Mouse (Mus musculus) forebrain, embryonic 10.5 days (tissue): ENCODE measurements around the gene Ankrd13d. TPM values are rescaled to one million over a fixed set of nuclear protein-coding genes. Genes with fewer than 3 reads are reported as not detected.
A peak's percentile ranks its signal among the peaks of the same experiment; 100 is the strongest.

Experiments used
- DNase-seq: peaks from one replicate; pipeline ENCODE4 v3.0.0-alpha.2; 2017; ENCODE audit warnings: low spot score; ENCODE audit errors: extremely low spot score
- H3K27ac ChIP-seq: fragments of 300-500 bp; sonication (generic); 2 replicates; pipeline ENCODE4 v1.5.1; 2016; ENCODE audit warnings: mild to moderate bottlenecking
- H3K27me3 ChIP-seq: fragments of 300-500 bp; sonication (generic); 2 replicates; pipeline ENCODE4 v1.6.1; 2016; ENCODE audit warnings: mild to moderate bottlenecking; ENCODE audit not compliant: poor library complexity, severe bottlenecking
- H3K36me3 ChIP-seq: fragments of 300-500 bp; sonication (generic); replicated peaks from 2 replicates; pipeline ENCODE4 v1.6.1; 2016; ENCODE audit warnings: mild to moderate bottlenecking, moderate library complexity
- H3K4me1 ChIP-seq: fragments of 300-500 bp; sonication (generic); 2 replicates; pipeline ENCODE4 v1.6.1; 2016
- H3K4me3 ChIP-seq: fragments of 300-500 bp; sonication (generic); 2 replicates; pipeline ENCODE4 v1.5.1; 2016; ENCODE audit warnings: mild to moderate bottlenecking, moderate library complexity
- H3K9me3 ChIP-seq: fragments of 300-500 bp; sonication (generic); 2 replicates; pipeline ENCODE4 v1.6.1; 2016; ENCODE audit warnings: mild to moderate bottlenecking, moderate library complexity
- WGBS: fragments of 180-500 bp; shearing (Covaris S2); methylation state at CpG from one replicate; pipeline ENCODE4 v1.1.7; 2016; 5-methylcytosine and 5-hydroxymethylcytosine counted together
- polyA plus RNA-seq: library from polyadenylated mRNA; unstranded; fragments of >200 nt; fragmentation: Nextera tagmentation; extraction: Ambion mirVana; gene quantifications from 2 replicates; pipeline ENCODE4 v1.2.1, GENCODE M21; 2016

Ankrd13d gene
- polyA plus RNA-seq, 1 experiment from 2014 or later, result 7.9 TPM

DNA sequence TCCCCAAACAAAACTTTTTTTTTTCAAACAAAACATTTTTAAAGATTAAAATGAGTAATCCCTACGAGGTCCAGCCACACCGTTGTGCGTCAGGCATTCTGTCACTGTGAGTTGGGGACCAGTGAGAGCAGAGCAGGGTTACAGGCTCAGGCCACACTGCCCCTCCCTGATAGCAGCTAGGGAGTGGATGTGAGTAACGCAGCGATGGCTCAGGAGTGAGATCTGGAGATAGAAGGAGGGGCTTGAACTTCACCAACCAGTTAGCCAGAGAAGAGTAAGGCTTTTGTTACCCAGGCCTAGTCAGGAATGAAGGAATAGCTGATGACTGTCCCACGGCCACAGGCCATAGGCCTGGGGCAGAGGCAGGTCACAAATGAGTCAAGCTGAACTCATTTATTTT lies 38.2 kb downstream of the Ankrd13d start:
- Histone ChIP-seq H3K27ac (no peak overlapping the region), H3K36me3 (no peaks in the 10 kb centered on the region), H3K4me1 (peaks cover 4% of the 10 kb centered on the region; the same call in 1 of the 2 replicates), H3K4me3 (no peak overlapping the region), H3K27me3 (no peaks in the 10 kb centered on the region), H3K9me3 (no peaks in the 10 kb centered on the region)
- WGBS, result 89% methylated on average over 6 of the region's 6 CpGs
- DNase-seq, result no peak

DNA sequence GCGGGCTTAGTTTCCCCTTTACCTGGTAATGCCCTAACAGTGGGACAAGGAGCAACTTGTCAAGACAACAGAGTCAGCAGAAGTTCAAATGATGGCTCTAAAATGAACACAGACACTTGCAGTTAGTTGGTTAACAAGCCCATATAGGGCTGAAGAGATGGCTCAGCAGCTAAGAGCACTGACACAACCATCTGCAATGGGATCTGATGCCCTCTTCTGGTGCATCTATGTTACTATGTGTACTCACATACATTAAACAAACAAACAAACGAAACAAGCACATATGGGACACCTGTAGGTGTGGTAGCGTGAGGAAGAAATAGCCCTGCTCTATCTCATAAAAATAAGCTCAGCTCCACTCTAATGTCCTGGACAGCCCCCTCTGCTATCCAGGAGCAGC lies 40.5 kb downstream of the Ankrd13d start:
- WGBS, result 66% methylated on average over 3 of the region's 3 CpGs
- Histone ChIP-seq H3K4me3 (no peak overlapping the region), H3K27me3 (no peaks in the 10 kb centered on the region), H3K9me3 (no peaks in the 10 kb centered on the region), H3K4me1 (peaks cover 4% of the 10 kb centered on the region; the same call in 1 of the 2 replicates), H3K36me3 (no peaks in the 10 kb centered on the region), H3K27ac (no peak overlapping the region)
- DNase-seq, result no peak

GRCm38 (mm10) chr19:4240247-4240668 lies 42.7 kb downstream of the Ankrd13d start:
- H3K36me3 ChIP-seq, result no peaks in the 10 kb centered on the region
- DNase-seq, result no peak
- H3K4me3 ChIP-seq, result no peak overlapping the region
- peaks cover 9% of the 10 kb centered on the region; the same call in 1 of the 2 replicates for H3K4me1 ChIP-seq
- H3K27ac ChIP-seq, result no peak overlapping the region
- H3K27me3 ChIP-seq, result no peaks in the 10 kb centered on the region
- 75% methylated on average over 8 of the region's 8 CpGs for WGBS
- H3K9me3 ChIP-seq, result no peaks in the 10 kb centered on the region

- Histone ChIP-seq H3K27ac (no peak overlapping the region), H3K27me3 (peaks cover 15% of the 10 kb centered on the region), H3K36me3 (no peaks in the 10 kb centered on the region), H3K4me3 (no peak overlapping the region), H3K4me1 (peaks cover 19% of the 10 kb centered on the region), H3K9me3 (no peaks in the 10 kb centered on the region)
- no peak for DNase-seq
- WGBS, result 81% methylated on average over 4 of the region's 4 CpGs
These were observed 48.4 kb downstream of the Ankrd13d start for GRCm38 (mm10) chr19:4234548-4234947.

GRCm38 (mm10) chr19:4232651-4233050 lies 50.3 kb downstream of the Ankrd13d start:
- Histone ChIP-seq H3K27me3 (peaks cover 32% of the 10 kb centered on the region), H3K27ac (no peak overlapping the region), H3K9me3 (no peaks in the 10 kb centered on the region), H3K4me1 (peaks cover 25% of the 10 kb centered on the region), H3K36me3 (no peaks in the 10 kb centered on the region), H3K4me3 (peak overlapping the region; percentile 71)
- WGBS, result 82% methylated on average over 7 of the region's 7 CpGs
- DNase-seq, result no peak

GRCm38 (mm10) chr19:4232186-4232572 lies 50.8 kb downstream of the Ankrd13d start:
- WGBS, result 79% methylated on average over 2 of the region's 2 CpGs
- H3K4me3 ChIP-seq, result peak overlapping the region; percentile 71
- no peak for DNase-seq
- H3K27me3 ChIP-seq, result peaks cover 32% of the 10 kb centered on the region
- peaks cover 25% of the 10 kb centered on the region for H3K4me1 ChIP-seq
- peak overlapping the region; percentile 85 for H3K27ac ChIP-seq
- no peaks in the 10 kb centered on the region for H3K9me3 ChIP-seq
- no peaks in the 10 kb centered on the region for H3K36me3 ChIP-seq

GRCm38 (mm10) chr19:4231253-4232185 lies 51.4 kb downstream of the Ankrd13d start, which contains the start of gene Pold4:
Pold4 (plus strand) TSS chr19:4231899.
- 13% methylated on average over 26 of the region's 26 CpGs for WGBS
- peaks cover 32% of the 10 kb centered on the region for H3K27me3 ChIP-seq
- H3K9me3 ChIP-seq, result no peaks in the 10 kb centered on the region
- H3K36me3 ChIP-seq, result no peaks in the 10 kb centered on the region
- peaks cover 25% of the 10 kb centered on the region for H3K4me1 ChIP-seq
- H3K4me3 ChIP-seq, result peak within 1 kb of the TSS; percentile 71
- peak within 1 kb of the TSS; percentile 85 for H3K27ac ChIP-seq
- peak; percentile 90 for DNase-seq

DNA sequence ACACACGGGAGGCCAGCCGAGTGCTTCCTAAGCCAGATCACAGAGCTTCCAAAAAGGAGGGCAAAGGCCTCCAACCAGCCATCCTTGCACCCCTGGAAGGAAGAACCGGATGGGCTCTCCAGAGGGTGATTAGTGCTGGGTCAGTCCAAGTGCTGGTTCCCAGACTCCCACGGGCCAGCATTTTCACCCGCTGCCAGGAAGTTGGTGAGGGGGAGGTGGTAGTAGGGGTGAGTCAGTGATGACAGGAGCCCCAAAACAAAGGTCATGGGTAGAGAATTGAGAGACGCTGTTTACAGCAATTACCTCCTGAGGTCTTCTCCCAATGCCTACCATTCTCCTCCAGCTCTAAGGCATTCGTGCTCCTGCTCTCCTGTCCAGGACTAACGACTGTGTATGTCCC lies 52.5 kb downstream of the Ankrd13d start:
- Histone ChIP-seq H3K9me3 (no peaks in the 10 kb centered on the region), H3K27ac (no peak overlapping the region), H3K36me3 (no peaks in the 10 kb centered on the region), H3K4me1 (peaks cover 20% of the 10 kb centered on the region), H3K4me3 (no peak overlapping the region), H3K27me3 (peaks cover 32% of the 10 kb centered on the region)
- WGBS, result 73% methylated on average over 8 of the region's 8 CpGs
- no peak for DNase-seq

GRCm38 (mm10) chr19:4229451-4230076 lies 53.4 kb downstream of the Ankrd13d start:
- Histone ChIP-seq H3K4me1 (peaks cover 20% of the 10 kb centered on the region), H3K27ac (peak overlapping the region; percentile 20; the same call in 1 of the 2 replicates), H3K27me3 (peaks cover 29% of the 10 kb centered on the region), H3K9me3 (no peaks in the 10 kb centered on the region), H3K4me3 (no peak overlapping the region), H3K36me3 (no peaks in the 10 kb centered on the region)
- DNase-seq, result no peak
- 38% methylated on average over 9 of the region's 9 CpGs for WGBS

GRCm38 (mm10) chr19:4228891-4229290 lies 54.0 kb downstream of the Ankrd13d start:
- Histone ChIP-seq H3K4me1 (peaks cover 20% of the 10 kb centered on the region), H3K27me3 (peaks cover 27% of the 10 kb centered on the region), H3K9me3 (no peaks in the 10 kb centered on the region), H3K27ac (no peak overlapping the region), H3K36me3 (no peaks in the 10 kb centered on the region), H3K4me3 (no peak overlapping the region)
- no peak for DNase-seq
- 78% methylated on average over 4 of the region's 4 CpGs for WGBS

GRCm38 (mm10) chr19:4227894-4228678 lies 54.9 kb downstream of the Ankrd13d start:
- Histone ChIP-seq H3K9me3 (no peaks in the 10 kb centered on the region), H3K36me3 (no peaks in the 10 kb centered on the region), H3K27ac (peak overlapping the region; percentile 36; the same call in 1 of the 2 replicates), H3K4me1 (peaks cover 20% of the 10 kb centered on the region), H3K27me3 (peaks cover 27% of the 10 kb centered on the region), H3K4me3 (no peak overlapping the region)
- 30% methylated on average over 8 of the region's 8 CpGs for WGBS
- DNase-seq, result peak; percentile 79

DNA sequence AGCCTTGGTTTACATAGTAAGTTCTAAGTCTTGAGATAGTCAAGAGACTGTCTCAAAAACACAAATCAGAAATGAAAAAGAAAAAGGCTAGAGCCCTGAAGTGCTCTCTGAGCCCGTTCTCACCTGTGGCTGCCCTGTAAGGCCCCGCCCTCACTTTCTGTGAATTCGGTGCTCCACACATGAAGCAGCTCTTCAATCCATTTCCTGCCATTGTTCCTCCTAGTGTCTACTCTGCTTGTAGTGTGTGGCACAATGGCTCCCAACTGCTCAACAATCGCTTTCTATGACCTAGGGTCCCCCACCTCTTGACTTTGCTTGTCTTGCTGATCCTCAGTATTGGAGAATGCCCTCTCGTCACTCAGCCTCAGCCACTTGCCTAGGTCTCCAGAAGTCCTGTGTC lies 55.5 kb downstream of the Ankrd13d start:
- Histone ChIP-seq H3K9me3 (no peaks in the 10 kb centered on the region), H3K36me3 (no peaks in the 10 kb centered on the region), H3K27ac (no peak overlapping the region), H3K27me3 (peaks cover 28% of the 10 kb centered on the region), H3K4me1 (peaks cover 20% of the 10 kb centered on the region), H3K4me3 (no peak overlapping the region)
- WGBS, result 77% methylated on average over 5 of the region's 5 CpGs
- DNase-seq, result no peak
